ENCODE assay signal across 8 mouse cellular contexts in the genomic region with DNA sequence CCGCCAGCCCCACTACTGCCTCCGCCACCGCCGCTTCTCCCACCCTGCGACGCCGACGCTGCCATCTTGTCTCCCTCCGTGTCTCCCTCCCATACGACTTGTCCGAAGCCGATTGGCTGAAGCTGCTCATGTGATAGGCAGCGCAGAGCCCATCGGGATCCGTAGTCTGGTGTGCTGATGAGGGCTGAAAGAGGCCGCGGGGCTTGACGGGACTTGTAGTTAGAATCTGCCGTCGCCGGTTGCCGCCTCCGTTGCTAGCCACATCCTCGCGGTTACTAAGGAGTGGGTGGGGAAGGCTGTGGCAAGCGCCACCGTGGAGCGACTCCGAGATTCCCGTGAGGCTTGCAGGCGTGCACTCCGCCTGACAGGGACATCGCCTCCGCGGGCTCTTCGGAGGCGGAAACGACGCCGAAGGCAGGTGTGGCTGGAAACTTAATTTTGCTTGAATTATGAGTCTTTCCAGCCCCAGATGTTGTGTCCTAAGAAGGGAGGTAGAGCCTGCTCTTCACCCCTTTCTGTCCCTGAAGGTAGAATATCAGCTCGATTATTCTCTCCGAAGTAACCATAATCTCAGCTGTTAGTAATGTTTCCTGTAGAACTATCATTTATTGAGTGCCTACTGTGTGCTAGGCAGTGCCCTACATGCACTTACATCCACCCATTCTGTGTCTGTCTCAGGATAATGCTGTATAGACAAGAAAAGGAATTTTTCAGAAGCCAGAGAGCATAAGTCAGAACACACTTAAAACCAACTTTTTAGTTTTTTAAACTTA. TPM values are rescaled to one million over a fixed set of nuclear protein-coding genes. Genes with fewer than 3 reads are reported as not detected.
DNase-seq lines count a peak whose midpoint lies in the region; ATAC-seq and TF ChIP-seq lines count a peak whose summit lies in the region.

A gene (plus strand): TSS at position 304 of the 773 bp plus-strand sequence.

- peak within 1 kb of the TSS; percentile 81 for H3K4me2 ChIP-seq in heart, embryonic 12.5 days
- peak within 1 kb of the TSS; percentile 63 for H3K4me2 ChIP-seq in kidney, postnatal 0 days (ENCODE audit: low read length)
- peak within 1 kb of the TSS; percentile 90 for H3K4me2 ChIP-seq in liver, embryonic 11.5 days
- H3K4me2 ChIP-seq in stomach, embryonic 14.5 days (replicated peaks; ENCODE audit: low read depth, low read length): peak within 1 kb of the TSS; percentile 78

- DNase-seq in CD4-positive helper T cell, adult 2 months (ENCODE audit: low read depth, low spot score): peak; percentile 98
- DNase-seq in brain, embryonic 18.5 days (ENCODE audit: low read depth, low spot score): peak; percentile 99
- peak; percentile 99 for DNase-seq in kidney, postnatal 0 days (ENCODE audit: low spot score)
- peak; percentile 95 for DNase-seq in liver, embryonic 11.5 days (ENCODE audit: low spot score)
- peak; percentile 97 for DNase-seq in naive thymus-derived CD4-positive, alpha-beta T cell, adult 2 months (ENCODE audit: low read depth)

- peaks cover 13% of the 10 kb centered on the region for H3K36me3 ChIP-seq in heart, embryonic 12.5 days
- H3K36me3 ChIP-seq in kidney, postnatal 0 days (ENCODE audit: insufficient read depth, low read length): 0 out of 2 replicates have a peak, but pooled peaks cover 7% of the 10 kb centered on the region
- H3K36me3 ChIP-seq in liver, embryonic 11.5 days (ENCODE audit: control insufficient read depth, insufficient read depth, low read length): peaks cover 4% of the 10 kb centered on the region; the same call in 1 of the 2 replicates
- peaks cover 6% of the 10 kb centered on the region; the same call in 1 of the 2 replicates for H3K36me3 ChIP-seq in stomach, embryonic 14.5 days (ENCODE audit: control insufficient read depth, insufficient read depth, low read length)

- peaks cover 19% of the 10 kb centered on the region for H3K4me1 ChIP-seq in heart, embryonic 12.5 days (replicated peaks)
- H3K4me1 ChIP-seq in kidney, postnatal 0 days (replicated peaks; ENCODE audit: insufficient read depth, low read length): peaks cover 8% of the 10 kb centered on the region
- peaks cover 13% of the 10 kb centered on the region for H3K4me1 ChIP-seq in liver, embryonic 11.5 days (replicated peaks; ENCODE audit: control insufficient read depth, insufficient read depth, low read length)
- H3K4me1 ChIP-seq in stomach, embryonic 14.5 days (ENCODE audit: control insufficient read depth, insufficient read depth, low read length): peaks cover 12% of the 10 kb centered on the region; the same call in 1 of the 2 replicates

- peak within 1 kb of the TSS; percentile 95 for H3K9ac ChIP-seq in heart, embryonic 12.5 days
- H3K9ac ChIP-seq in kidney, postnatal 0 days (ENCODE audit: low read depth, low read length): peak within 1 kb of the TSS; percentile 80
- peak within 1 kb of the TSS; percentile 90 for H3K9ac ChIP-seq in liver, embryonic 11.5 days (ENCODE audit: low read depth, low read length)
- H3K9ac ChIP-seq in stomach, embryonic 14.5 days (replicated peaks; ENCODE audit: low read depth, low read length): peak within 1 kb of the TSS; percentile 91

- no peaks in the 10 kb centered on the region for H3K27me3 ChIP-seq in heart, embryonic 12.5 days (replicated peaks)
- H3K27me3 ChIP-seq in kidney, postnatal 0 days (ENCODE audit: insufficient read depth, low read length): no peaks in the 10 kb centered on the region
- no peaks in the 10 kb centered on the region for H3K27me3 ChIP-seq in liver, embryonic 11.5 days (replicated peaks; ENCODE audit: control insufficient read depth, insufficient read depth, low read length)
- H3K27me3 ChIP-seq in stomach, embryonic 14.5 days (ENCODE audit: control insufficient read depth, insufficient read depth, low read length): no peaks in the 10 kb centered on the region

- peak within 1 kb of the TSS; percentile 75 for H3K27ac ChIP-seq in heart, embryonic 12.5 days (ENCODE audit: poor library complexity, severe bottlenecking)
- H3K27ac ChIP-seq in kidney, postnatal 0 days: peak within 1 kb of the TSS; percentile 65; the same call in 1 of the 2 replicates
- H3K27ac ChIP-seq in liver, embryonic 11.5 days (ENCODE audit: low read depth, low read length): peak within 1 kb of the TSS; percentile 57; the same call in 1 of the 2 replicates
- H3K27ac ChIP-seq in stomach, embryonic 14.5 days (ENCODE audit: low read length): peak within 1 kb of the TSS; percentile 44; the same call in 1 of the 2 replicates

- peak within 1 kb of the TSS; percentile 94 for H3K4me3 ChIP-seq in heart, embryonic 12.5 days
- H3K4me3 ChIP-seq in kidney, postnatal 0 days (replicated peaks; ENCODE audit: low read depth, low read length): peak within 1 kb of the TSS; percentile 72
- peak within 1 kb of the TSS; percentile 83 for H3K4me3 ChIP-seq in liver, embryonic 11.5 days (ENCODE audit: low read depth, low read length)
- peak within 1 kb of the TSS; percentile 77 for H3K4me3 ChIP-seq in stomach, embryonic 14.5 days (ENCODE audit: low read depth, low read length)

- TF ChIP-seq CTCF in kidney, postnatal 0 days (IDR thresholded peaks at IDR 0.05; ENCODE audit: low read depth): no peak

- WGBS in heart, embryonic 12.5 days: under 1% methylated on average over 42 of the region's 42 CpGs
- 0% methylated on average over 42 of the region's 42 CpGs for WGBS in kidney, postnatal 0 days
- under 1% methylated on average over 42 of the region's 42 CpGs for WGBS in liver, embryonic 11.5 days
- WGBS in stomach, embryonic 14.5 days: under 1% methylated on average over 42 of the region's 42 CpGs

- H3K9me3 ChIP-seq in heart, embryonic 12.5 days (replicated peaks): no peaks in the 10 kb centered on the region
- H3K9me3 ChIP-seq in kidney, postnatal 0 days (replicated peaks; ENCODE audit: low read length): no peaks in the 10 kb centered on the region
- no peaks in the 10 kb centered on the region for H3K9me3 ChIP-seq in liver, embryonic 11.5 days (ENCODE audit: control insufficient read depth, low read length)
- H3K9me3 ChIP-seq in stomach, embryonic 14.5 days (ENCODE audit: control insufficient read depth, low read depth, low read length): no peaks in the 10 kb centered on the region

- peak; percentile 96 for ATAC-seq in erythroid progenitor cell, adult 5-6 weeks (replicated peaks; ENCODE audit: low FRiP score, poor library complexity, severe bottlenecking)
- peak; percentile 99 for ATAC-seq in heart, embryonic 12.5 days (ENCODE audit: insufficient number of reproducible peaks, low FRiP score)
- peak; percentile 99 for ATAC-seq in kidney, postnatal 0 days (replicated peaks; ENCODE audit: low FRiP score, low read depth)
- peak; percentile 96 for ATAC-seq in liver, embryonic 11.5 days (replicated peaks; ENCODE audit: low FRiP score)
- peak; percentile 98 for ATAC-seq in stomach, embryonic 14.5 days (ENCODE audit: insufficient number of reproducible peaks, insufficient read depth, low FRiP score, low read depth)

RNA-seq across cellular contexts. Expression of the gene that starts here (rescaled TPM):
- total RNA-seq in erythroid progenitor cell, adult 5-6 weeks (2015; ENCODE audit: low replicate concordance): not detected in 2 replicates
- total RNA-seq in erythroid progenitor cell, adult 5-6 weeks (2017; ENCODE audit: low replicate concordance): 0.90 TPM in 1 of 2 replicates, not detected in the other
- polyA plus RNA-seq in heart, embryonic 12.5 days (2016; fragmentation: Nextera tagmentation; extraction: Ambion mirVana): 0.26 and 0.37 TPM in 2 replicates
- 0.20 TPM in 2 replicates for polyA plus RNA-seq in kidney, postnatal 0 days (2015; fragmentation: Nextera tagmentation; extraction: Ambion mirVana)
- 0.10 and 0.17 TPM in 2 replicates for polyA plus RNA-seq in liver, embryonic 11.5 days (2014; fragmentation: Nextera tagmentation; extraction: Ambion mirVana)
- 0.29 and 0.50 TPM in 2 replicates for polyA plus RNA-seq in stomach, embryonic 14.5 days (2014; fragmentation: Nextera tagmentation; extraction: Ambion mirVana)

Comparison
In these comparisons a context has a peak if more than half of its experiments do, and no peak if none do; other contexts are left out.
1. Peak in every context shown above with its lines: DNase-seq, ATAC-seq, H3K4me3 ChIP-seq and H3K27ac ChIP-seq.
2. Peak in ATAC-seq in erythroid progenitor cell, adult 5-6 weeks; RNA of the gene not detected or under 1 TPM.
3. Peak in ATAC-seq, H3K4me3 ChIP-seq, H3K27ac ChIP-seq, H3K9ac ChIP-seq and H3K4me2 ChIP-seq in heart, embryonic 12.5 days; RNA of the gene not detected or under 1 TPM.
4. Peak in DNase-seq, ATAC-seq, H3K4me3 ChIP-seq, H3K27ac ChIP-seq, H3K9ac ChIP-seq and H3K4me2 ChIP-seq in kidney, postnatal 0 days; RNA of the gene not detected or under 1 TPM.
5. Peak in DNase-seq, ATAC-seq, H3K4me3 ChIP-seq, H3K27ac ChIP-seq, H3K9ac ChIP-seq and H3K4me2 ChIP-seq in liver, embryonic 11.5 days; RNA of the gene not detected or under 1 TPM.
6. Peak in ATAC-seq, H3K4me3 ChIP-seq, H3K27ac ChIP-seq, H3K9ac ChIP-seq and H3K4me2 ChIP-seq in stomach, embryonic 14.5 days; RNA of the gene not detected or under 1 TPM.